Mouse (Mus musculus): Measurements from ENCODE around the gene Gm10563.

- TF ChIP-seq EP300 (IDR thresholded peaks at IDR 0.05; ENCODE audit: low read depth) (no peak), CTCF (IDR thresholded peaks at IDR 0.05; ENCODE audit: low read depth) (no peak)
These were observed 41.4 kb downstream of the Gm10563 start for GRCm38 (mm10) chr4:155603801-155604200.

Data from liver, embryonic 14.5 days (tissue).